Mouse (Mus musculus) ovary, adult 18-20 months (tissue): ENCODE results near the gene Celsr1.

ENCODE experiments used
- DNase-seq: peaks from one replicate; pipeline ENCODE4 v3.0.0; 2022; ENCODE audit warnings: low spot score, mixed read lengths

Gene Celsr1

DNA sequence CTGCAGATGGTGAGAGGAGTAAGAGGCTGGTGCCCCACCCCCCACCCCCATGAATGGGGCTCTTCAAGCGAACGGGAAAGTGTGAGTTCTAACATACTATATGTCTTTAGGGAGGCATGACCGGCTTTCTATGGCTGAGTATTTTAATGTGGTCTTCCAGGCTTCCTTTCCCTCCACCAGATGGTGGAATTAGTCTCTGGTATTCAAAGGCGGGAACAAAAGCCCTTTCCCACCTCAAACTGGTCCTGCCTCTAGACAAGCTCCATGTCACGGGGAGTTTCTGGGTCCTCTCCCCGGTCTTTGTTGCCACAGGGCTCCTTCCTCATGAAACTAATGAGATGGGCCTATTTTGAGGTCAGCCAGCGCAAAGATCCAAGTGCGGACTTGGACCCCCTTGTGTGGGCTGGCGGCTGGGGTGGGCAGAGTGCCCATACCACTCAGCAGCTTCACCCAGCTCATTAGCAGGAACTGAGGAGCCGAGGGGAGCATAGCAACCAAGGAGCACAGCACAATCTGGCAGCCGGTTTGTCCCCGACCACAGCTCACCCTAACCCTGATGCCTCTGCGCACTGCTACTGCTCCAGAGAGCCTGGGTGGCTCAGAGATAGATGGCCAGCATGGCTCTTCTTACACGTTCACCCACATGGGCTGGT is 39.5 kb downstream of the Celsr1 start:
- no peak for DNase-seq

DNA sequence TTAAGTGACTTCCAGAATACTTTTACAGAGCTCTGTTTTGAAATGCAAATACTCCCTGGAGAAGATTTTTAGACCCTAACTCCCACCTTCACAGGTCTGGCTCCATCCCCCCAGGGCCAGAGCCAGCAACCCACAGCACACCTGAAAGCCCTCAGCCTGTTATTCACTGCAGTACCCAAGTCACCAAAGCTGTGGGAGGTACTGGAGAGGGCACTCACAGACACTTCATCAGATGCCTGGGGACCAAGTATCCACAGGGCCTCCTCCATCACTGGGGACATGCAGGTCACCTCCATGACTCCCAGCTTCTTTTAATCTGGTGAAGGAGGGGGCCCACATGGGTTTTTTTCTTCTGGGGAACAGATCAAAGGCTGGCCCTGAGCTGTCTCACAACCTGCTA is 40.2 kb downstream of the Celsr1 start:
- DNase-seq: no peak

DNA sequence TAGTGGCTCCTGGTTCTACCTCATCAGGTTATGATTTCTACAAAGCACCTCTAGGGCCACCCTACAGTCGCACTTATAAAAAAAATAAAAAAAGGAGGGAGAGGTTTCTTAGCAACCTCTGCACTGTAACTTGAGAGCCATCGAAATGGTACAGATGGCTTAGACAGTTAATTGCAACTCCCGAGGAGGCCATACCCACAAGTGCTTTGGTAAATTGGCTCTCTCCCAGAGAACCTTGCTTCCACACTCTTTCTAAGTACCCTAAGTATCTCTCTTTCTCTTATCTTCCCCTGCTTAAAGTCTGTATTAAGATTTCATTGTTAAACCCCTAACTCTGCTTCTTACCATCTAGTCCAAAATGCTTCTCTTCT is 41.5 kb downstream of the Celsr1 start:
- DNase-seq: no peak

DNA sequence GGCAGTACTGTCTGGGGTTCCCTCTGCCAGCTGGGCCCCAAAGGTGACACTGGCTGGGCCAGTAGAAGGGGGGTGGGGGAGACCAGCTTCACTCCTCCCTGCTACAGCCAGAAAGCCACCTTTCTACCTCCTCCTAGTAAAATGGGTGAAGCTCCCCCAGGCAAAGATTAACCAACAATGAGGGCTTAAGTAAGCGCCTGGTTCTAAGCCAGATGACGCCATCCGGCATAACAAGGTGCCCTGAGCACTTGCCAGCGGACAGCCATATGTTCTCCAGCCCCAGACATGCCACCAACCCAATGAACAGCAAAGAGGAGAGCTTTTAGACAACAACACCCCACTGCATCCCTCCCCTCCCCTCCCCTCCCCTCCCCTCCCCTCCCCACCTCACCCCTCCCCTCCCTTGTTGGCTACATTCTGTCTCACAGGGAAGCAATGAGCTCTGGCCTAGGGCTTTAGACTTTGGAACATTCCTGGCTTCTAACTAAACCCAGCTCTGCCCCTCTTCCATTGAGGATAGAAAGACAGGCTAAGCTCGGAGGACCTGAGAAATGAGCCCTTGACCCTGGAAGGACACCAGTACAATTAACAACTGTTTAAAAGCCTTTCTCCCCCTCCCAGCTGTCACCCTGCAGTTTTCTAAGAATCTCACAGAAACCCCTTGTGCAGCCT is 42.0 kb downstream of the Celsr1 start:
- DNase-seq: no peak

DNA sequence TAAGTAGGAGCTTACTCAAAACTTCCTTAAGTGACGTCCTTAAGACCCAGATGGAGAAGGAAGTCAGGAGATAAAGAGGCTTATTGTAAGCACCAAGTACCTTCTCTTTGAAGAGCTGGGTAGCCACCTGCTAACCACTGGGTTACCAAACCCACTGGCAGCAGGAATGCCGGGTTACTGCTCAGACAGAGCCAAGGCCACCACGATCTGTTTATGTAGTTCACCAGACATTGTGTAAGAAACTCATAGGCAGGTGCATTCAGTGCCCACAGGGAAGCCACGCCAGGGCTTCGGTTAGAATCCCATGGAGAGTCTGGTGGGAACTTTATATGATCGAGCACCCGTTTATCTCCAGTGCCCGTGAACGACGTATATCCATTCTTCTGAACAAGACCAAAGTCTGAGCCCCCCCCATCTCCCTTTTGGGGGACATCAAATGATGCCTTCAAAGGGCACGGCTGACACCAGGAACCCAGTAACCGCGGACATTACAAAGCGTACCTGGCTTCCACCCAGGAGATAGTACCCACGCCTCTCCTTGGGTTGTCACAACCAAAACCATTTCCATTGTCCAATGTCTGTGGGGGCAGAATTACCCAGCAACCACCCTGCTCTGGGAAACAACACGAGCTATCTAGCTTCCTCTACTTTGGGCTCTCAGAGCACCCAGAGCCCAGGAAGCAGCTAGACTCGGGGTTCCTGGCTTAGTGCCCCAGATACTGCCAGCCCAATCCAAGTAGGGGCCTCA is 42.7 kb downstream of the Celsr1 start:
- DNase-seq: no peak

DNA sequence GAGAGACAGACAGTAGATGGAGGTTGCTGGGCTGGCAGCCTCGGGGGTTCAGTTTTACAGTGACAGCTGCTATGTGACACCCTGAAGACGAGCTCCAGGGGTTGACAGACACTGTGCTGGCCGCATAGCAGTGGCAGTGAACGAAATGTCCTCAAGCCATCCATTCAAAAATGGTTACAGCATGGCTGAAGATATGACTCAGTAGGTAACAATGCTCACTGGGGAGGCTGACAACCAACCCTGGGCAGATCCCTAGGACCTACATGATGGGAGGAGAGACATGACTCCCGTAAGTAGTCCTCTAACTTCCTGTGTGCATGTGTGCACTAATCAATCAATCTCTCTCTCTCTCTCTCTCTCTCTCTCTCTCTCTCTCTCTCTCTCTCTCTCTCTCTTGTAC is 45.7 kb downstream of the Celsr1 start:
- no peak for DNase-seq

DNA sequence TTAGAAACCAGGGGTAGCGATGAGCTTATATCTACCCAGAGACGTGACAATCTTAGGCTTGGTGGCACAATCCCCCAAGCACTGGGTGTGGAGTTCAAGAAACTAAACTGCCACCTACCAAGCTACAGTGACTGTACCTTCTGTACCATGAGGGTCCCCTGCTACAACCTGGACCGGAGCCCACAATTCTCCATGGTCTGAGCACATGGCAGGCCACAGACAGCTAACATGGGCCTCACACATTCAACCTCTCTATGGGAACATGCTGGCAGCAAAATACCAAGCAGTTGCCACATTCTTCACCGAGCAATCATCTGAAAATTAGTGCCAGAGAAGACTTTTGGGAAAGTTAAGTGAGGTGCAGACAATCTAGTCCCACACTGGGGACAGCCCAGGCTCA is 47.4 kb downstream of the Celsr1 start:
- DNase-seq: no peak

DNA sequence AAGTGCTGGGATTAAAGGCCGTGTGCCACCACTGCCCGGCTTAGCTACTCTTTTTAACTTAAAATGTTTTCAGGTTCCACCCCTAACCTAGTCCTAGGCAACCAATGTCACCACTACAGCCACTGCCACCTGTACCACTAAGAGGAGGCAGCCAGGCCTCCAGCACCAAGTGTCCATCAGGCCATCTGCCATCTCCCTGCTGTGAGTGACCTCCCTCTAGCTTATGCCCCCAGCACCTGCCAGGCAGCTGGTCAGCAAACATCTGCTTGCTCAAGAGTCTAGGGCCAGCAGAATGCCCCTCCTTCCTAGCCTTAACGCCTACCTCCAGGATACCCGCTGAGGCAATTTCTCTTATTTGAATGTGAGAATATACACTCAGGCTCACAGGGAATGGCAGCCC is 48.0 kb downstream of the Celsr1 start:
- no peak for DNase-seq

DNA sequence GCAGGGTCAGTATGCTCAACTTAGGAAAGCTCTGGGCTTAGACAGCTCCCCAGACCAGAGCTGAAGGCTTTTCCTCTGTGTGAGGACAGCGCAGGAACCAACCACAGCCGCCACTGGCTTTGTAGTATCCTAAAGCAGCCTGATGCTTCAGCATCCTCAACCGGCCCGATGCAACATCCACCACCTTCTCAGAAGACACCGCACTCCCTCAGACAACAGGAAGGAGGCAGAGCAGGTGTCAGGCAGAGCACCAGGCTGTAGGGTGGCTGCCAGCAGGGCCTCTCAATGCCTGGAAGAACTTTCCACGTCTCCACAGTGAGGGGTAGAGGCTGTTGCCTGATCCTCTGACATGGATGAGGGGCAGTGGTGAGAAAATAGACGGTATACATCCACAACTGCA is 50.4 kb downstream of the Celsr1 start:
- no peak for DNase-seq

DNA sequence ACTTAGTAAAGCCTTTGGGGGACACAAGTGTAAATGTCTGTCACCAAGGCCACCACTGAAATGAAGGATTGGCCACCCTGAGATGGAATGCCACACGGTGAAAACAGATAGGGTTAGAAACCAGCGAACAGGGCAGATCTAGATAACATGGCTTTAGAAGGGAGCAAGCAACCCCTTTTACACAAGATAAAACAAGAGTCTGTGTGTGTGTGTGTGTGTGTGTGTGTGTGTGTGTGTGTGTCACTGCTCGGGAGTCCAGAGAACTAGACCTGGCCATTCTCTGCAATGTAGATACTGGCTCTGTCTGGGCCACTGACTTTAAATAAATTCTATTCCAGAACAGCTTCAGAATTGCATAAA is 51.2 kb downstream of the Celsr1 start:
- no peak for DNase-seq

DNA sequence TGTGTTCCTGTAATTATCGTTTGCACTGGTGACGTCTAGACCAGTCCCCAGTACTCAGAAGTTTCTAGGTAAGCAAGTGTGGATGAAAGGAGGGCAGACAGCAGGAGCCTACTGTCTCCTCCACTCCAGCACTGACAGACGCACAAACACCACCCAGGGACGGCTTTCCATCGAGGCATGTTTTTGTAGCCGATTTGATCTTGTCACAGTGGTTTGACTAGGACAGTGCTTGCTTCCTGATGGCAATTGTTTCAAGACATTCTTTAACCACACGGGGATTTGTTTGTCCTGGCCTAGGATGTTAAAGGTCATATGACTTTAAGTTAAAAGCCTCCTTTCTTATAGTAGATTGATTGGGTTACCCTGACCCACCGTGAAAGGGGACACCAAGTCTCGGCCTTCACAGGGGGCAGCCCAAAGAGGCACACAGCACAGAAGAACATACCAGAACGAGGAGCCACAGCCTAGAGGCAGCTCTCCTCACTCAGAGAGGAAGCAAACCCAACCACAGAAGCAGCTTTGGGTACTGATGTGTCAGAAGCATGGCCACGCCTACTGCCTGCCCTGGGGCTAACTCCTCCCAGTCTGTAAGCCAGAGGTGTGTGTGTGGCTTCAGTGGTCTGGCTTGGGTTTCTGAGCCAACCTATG is 51.7 kb downstream of the Celsr1 start:
- no peak for DNase-seq

DNA sequence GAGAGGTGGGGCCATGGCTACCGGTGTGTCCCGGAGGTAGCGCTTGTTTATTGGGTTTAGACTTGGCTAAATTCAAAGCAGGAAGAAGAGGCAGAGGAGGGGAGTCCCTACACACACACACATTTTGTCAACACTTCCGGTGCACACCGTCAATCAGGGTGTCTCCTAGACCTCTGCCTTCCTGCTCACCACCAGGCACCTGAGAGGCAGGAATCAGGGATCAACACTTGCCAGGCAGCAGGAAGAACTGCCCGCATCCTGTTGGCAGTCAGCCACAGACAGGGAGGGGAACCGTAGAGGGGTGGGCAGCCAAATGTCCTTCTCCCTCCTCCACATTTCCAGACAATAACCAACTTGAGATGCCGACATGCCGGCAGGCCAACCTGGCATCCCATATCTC is 56.5 kb downstream of the Celsr1 start:
- peak; percentile 30 for DNase-seq

DNA sequence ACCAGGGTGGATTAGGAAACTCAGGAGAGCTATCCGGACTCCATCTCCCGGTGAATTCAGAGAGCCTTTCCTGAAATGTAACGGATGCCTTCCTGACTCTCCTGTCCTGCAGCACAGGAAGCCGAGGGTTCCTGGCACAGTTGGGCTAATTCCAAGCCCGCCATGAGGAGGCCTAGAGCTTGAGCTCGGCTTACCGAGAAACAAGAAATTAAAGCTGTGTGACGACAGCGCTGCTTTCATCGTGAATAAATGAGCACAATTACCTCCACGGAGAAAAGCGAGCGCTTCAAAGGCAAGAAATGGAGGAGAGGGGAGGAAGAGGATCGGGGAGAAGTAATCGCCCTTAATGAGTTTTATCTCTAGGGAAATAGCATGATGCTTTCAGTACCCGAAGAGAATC is 57.8 kb downstream of the Celsr1 start:
- no peak for DNase-seq

DNA sequence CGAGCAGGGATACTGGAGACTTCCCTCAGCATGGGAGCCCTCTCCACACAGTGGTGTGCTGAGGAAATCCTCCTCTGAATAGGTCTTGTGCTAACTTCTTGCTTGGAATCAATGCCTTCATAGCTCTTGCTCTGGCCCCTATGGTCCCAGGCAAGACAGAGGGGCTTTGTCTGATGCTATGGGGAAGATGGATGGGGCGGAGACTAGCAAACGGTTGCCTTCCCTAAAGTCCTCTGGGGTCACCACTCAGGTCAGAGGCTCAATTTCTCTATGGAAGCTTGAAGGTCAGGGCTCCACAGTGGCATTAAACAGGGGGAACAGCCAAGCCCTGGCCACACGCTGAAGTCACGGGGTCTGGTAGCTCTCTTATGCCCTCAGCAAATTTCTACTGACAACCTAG is 62.0 kb downstream of the Celsr1 start:
- DNase-seq: no peak

DNA sequence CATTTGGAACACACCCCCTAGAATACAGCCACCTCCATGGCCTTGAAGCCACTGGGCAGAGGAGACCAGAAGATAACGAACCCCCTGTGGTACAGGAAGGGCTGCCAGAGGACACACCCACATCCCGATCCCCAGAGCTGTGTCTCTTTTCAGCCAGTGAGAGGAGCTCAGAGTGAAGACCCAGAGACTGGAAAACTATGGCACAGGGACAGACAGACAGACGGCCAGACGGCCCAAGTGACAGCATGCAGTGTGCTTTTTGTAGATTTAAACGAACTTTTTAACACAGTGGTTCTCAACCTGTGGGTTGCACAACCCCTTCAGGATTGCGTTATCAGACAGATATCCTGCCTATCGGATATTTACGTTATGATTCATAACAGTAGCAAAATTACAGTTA is 63.1 kb downstream of the Celsr1 start:
- no peak for DNase-seq

DNA sequence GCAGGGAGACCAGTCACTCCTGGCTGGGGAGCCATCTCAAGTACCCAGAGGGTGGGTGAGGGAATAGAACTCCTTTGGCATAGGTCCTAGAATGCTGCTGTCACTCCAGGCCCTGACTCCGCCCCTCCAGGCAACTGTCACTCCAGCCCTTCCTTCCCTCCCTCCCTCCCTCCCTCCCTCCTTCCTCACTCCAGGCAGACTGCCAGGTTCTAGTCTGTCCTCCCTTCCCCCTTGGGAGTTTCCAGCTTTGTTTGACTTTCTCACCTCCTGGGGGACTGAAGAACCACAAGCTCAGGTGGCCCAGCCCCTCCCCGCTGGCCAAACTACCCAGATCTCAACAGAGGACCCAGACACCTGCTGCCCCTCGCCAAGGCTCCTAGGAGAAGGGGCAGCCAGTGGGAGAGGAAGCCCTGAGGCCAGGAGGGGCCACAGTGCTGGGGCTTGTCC is 63.8 kb downstream of the Celsr1 start:
- DNase-seq: peak; percentile 41

DNA sequence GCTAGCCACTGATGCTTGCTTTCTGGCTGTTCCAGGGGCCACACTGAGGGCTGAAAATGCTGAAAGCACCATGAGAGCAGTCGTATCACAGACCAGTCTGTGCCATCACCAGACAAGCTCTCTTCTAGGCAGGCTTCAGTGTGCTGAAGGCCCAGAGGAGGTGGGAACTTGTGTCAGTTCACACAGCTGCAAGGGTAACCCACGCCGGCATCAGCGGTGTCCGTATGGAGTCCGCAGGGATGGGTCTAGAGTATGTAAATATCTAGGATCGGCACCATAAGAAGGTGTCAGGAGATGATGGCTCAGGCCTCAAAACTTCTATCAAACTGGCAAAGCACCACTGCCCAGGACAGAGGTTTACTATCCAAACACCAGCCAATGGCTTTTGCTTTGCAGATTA is 64.3 kb downstream of the Celsr1 start:
- DNase-seq: no peak

DNA sequence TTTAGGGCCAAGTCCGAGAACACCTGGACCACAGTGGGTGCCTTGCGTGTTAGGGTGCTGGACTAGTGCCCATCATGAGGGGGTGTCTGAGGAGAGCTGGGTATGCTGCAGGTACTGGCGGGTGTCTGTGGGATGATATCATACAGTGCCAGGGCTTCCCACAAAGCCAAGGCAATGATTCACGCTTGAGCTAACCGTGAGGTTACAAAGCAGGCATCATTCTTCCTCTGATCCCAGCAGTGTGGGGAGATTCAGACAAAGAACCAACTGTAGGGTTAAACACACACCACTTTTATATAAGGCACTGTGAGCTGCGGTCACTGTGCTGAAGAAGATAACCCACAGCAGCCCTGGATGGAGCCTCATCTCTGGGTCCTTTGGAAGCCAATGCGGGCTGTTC is 67.5 kb downstream of the Celsr1 start:
- DNase-seq: no peak

DNA sequence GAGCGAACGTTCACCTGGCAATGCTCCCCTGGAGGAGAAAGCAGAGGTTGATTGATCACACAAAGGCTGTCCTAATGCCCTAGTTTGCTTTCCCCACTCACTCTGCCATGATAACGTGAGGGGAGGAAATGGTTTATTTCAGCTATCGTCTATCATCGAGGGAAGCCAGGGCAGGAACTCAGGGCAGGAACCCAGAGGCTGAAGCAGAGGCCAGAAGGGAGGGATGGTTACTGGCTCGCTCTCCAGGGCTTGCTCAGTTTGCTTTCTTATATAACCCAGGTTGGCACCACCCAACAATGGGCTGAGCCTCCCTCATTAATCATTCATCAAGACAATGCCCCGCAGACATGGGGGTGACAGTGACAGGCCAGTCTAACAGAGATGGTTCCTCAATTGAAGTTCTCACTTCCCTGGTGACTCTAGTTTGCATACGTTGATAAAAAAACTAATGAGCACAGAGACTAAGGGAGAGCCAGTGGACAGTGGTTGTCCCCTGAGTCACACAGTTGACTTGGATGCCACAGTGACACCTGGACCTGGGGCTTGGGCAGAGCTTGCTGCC is 70.2 kb downstream of the Celsr1 start:
- DNase-seq: no peak

DNA sequence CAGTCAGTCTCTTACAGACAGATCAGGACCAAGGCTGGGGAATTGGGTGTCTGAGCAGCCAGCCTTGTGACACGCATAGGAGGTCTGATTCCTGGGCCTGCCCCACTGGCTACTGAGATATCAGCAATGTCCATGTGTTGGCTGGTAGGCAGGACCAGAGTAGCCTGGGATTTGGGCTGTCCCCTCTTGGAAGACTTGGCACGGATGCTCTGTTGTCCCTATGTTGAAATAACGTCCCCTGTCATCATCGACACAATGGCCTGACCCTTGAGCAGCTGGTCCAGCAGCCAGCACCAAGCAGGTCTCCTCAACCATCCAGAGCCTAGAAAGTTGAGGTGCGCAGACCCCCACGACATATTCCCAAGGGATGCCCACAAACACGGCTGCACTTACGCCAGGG is 70.9 kb downstream of the Celsr1 start:
- no peak for DNase-seq

DNA sequence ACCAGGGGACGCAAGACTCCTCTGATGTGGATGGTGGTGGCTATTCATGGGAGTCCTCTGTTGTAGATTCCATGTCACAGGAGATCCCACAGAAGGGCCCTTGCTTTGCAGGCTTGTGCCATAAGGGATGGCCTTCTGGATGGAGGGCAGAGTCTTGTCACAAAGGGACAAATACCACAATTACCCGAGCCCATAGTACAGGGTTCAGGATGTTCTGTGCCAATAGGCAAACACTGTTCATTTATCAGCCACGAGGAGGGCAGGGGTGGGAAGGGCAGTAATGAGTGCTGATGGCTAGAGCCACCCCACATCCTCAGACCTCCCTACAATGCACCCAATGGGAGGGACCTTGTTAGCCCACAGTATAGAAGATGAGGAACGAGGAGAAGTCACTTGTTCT is 71.9 kb downstream of the Celsr1 start:
- DNase-seq: no peak

DNA sequence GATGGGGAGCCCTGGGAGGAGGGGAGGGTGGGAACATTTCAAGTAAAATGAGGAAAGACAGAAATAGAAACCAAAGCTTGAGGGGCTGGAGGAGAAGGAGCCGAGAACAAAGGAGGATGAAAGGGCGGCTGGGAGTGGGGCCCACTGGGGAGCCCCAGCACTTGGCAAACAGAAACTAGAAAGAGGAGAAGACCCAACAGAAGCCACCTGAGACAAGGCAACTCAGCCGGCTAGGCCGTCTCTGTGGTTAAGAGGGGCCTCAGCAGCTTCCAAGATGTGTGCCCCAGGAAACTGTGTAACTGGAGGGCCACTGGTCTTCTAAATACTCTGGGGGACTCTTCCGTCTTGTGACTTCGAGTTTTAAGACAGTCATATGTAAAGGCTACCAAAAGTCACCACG is 72.4 kb downstream of the Celsr1 start:
- DNase-seq: no peak

DNA sequence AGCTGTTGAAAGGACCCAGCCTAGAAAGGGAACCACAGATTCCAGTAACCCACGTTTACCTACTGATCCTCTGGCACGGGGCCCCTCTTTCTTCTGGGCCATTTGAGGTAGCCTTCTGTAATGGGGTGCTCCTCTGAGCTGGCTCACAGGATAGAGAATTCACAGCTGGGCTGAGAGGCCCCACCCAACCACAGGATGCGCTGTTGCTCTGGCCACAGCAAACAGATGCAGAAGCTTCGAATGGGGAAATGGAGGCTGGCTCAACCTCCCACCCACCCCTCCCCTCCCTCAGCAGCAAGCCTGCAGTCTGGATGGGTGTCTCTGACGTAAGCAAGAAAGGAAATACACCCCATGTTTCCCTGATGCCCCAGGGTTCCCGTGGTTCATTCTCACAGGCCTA is 77.4 kb downstream of the Celsr1 start:
- no peak for DNase-seq
